In the genomic region with DNA sequence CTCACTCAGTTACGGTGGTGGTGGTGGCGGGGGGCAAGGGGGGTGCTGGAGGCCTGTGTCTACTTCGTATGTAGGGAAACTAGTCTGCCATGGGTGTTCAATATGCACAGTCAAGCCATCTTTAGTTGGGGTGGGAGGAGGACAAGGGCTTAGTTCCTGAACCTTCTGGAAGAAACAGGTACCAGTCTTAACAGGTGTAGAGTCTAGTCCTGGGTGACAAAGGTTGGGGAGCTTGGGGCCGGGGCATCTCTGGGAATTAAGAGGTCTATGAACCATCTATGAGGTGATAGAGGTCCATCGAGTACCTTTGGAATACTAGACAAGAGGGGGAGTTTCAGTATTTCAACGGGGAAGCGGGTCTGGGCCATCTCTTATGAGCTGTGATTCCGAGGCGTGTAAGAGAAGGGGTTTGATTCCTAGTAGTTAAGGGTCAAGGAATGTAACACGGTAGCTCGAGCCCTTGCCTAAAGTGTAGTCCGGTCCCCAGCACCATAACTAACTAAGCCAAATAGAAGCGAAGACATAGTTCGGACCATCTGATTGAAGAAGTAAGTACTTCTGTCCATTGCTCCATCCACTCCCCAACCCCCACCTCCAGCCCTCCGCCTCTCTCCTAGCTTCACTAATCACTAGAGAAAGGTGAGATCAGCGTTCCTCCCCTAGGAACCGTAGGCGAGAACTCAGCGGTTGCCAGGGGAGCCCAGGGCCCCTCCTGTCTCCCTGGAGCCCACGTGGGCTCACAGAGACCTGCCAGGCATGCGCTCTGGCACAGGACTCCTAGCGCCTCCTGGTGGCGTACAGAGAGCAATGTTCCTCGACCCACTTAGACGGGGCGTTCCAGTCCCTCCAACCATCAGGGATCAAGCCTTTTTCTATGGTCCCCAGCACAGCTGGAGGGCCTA, we compare ENCODE assay signal across 8 mouse cellular contexts. TPM values are rescaled to one million over a fixed set of nuclear protein-coding genes. Genes with fewer than 3 reads are reported as not detected.
DNase-seq lines count a peak whose midpoint lies in the region; ATAC-seq and TF ChIP-seq lines count a peak whose summit lies in the region.

No protein-coding gene starts in this region.

- no peak for TF ChIP-seq POLR2A in thymus, adult 2 months (IDR thresholded peaks at IDR 0.05; ENCODE audit: control insufficient read depth, extremely low read depth, insufficient read depth, low read length, poor library complexity)

- 26% methylated on average over 26 of the region's 26 CpGs for WGBS in thymus, adult 2 months
- 17% methylated on average over 26 of the region's 26 CpGs for WGBS in kidney, postnatal 0 days
- 17% methylated on average over 26 of the region's 26 CpGs for WGBS in liver, embryonic 13.5 days (ENCODE audit: insufficient replicate concordance)

- peak; percentile 90 for TF ChIP-seq CTCF in thymus, adult 2 months (IDR thresholded peaks at IDR 0.05; ENCODE audit: borderline replicate concordance, control insufficient read depth, extremely low read depth, insufficient read depth, low read length, poor library complexity)
- peak; percentile 78 for TF ChIP-seq CTCF in kidney, postnatal 0 days (IDR thresholded peaks at IDR 0.05; ENCODE audit: low read depth)

- no peak overlapping the region for H3K4me3 ChIP-seq in thymus, adult 2 months (ENCODE audit: control insufficient read depth, insufficient read depth, low read length)
- 0 out of 2 replicates have a peak overlapping the region, but pooled peaks have one; percentile 45 for H3K4me3 ChIP-seq in kidney, postnatal 0 days (replicated peaks; ENCODE audit: low read depth, low read length)
- 0 out of 2 replicates have a peak overlapping the region, but pooled peaks have one; percentile 47 for H3K4me3 ChIP-seq in liver, embryonic 13.5 days (replicated peaks)

- DNase-seq in thymus, adult 2 months: peak; percentile 21
- DNase-seq in thymus, adult 18-20 months: no peak
- DNase-seq in cerebellum, adult 9-11 months: peak; percentile 76
- peak; percentile 39 to 49 for DNase-seq in frontal cortex, postnatal 25 days (ENCODE audit: low spot score in 2 of 2)
- peak; percentile 81 for DNase-seq in kidney, postnatal 0 days (ENCODE audit: low spot score)
- DNase-seq in liver, embryonic 13.5 days: peak; percentile 38
- DNase-seq in natural killer cell, adult 2 months (ENCODE audit: low spot score in 2 of 2): peak; percentile 19 to 46
- peak; percentile 23 for DNase-seq in thymus, postnatal 25 days

- peak; percentile 76 for ATAC-seq in kidney, postnatal 0 days (replicated peaks; ENCODE audit: low FRiP score, low read depth)
- ATAC-seq in liver, embryonic 13.5 days (ENCODE audit: low read depth): peak; percentile 43; the same call in 1 of the 2 replicates

- no peak overlapping the region for H3K4me2 ChIP-seq in kidney, postnatal 0 days (ENCODE audit: low read length)
- H3K4me2 ChIP-seq in liver, embryonic 13.5 days: no peak overlapping the region

- H3K9me3 ChIP-seq in kidney, postnatal 0 days (replicated peaks; ENCODE audit: low read length): no peaks in the 10 kb centered on the region
- H3K9me3 ChIP-seq in liver, embryonic 13.5 days (replicated peaks): no peaks in the 10 kb centered on the region

- no peak overlapping the region for H3K9ac ChIP-seq in kidney, postnatal 0 days (ENCODE audit: low read depth, low read length)
- H3K9ac ChIP-seq in liver, embryonic 13.5 days: no peak overlapping the region

- no peak overlapping the region for H3K27ac ChIP-seq in thymus, adult 2 months (ENCODE audit: control insufficient read depth, insufficient read depth, low read length)
- no peak overlapping the region for H3K27ac ChIP-seq in kidney, postnatal 0 days
- H3K27ac ChIP-seq in liver, embryonic 13.5 days: no peak overlapping the region

- H3K4me1 ChIP-seq in thymus, adult 2 months (replicated peaks; ENCODE audit: control insufficient read depth, insufficient read depth, low read length): 0 out of 2 replicates have a peak, but pooled peaks cover 2% of the 10 kb centered on the region
- H3K4me1 ChIP-seq in kidney, postnatal 0 days (replicated peaks; ENCODE audit: insufficient read depth, low read length): no peaks in the 10 kb centered on the region; the same call in 1 of the 2 replicates
- H3K4me1 ChIP-seq in liver, embryonic 13.5 days (replicated peaks): peaks cover 3% of the 10 kb centered on the region

- H3K36me3 ChIP-seq in thymus, adult 2 months (ENCODE audit: control insufficient read depth, insufficient read depth, low read length): no peaks in the 10 kb centered on the region
- H3K36me3 ChIP-seq in kidney, postnatal 0 days (ENCODE audit: insufficient read depth, low read length): no peaks in the 10 kb centered on the region
- no peaks in the 10 kb centered on the region for H3K36me3 ChIP-seq in liver, embryonic 13.5 days

- peaks cover 15% of the 10 kb centered on the region; the same call in 1 of the 2 replicates for H3K27me3 ChIP-seq in thymus, adult 2 months (ENCODE audit: control insufficient read depth, insufficient read depth, low read length)
- peaks cover 42% of the 10 kb centered on the region for H3K27me3 ChIP-seq in kidney, postnatal 0 days (ENCODE audit: insufficient read depth, low read length)
- peaks cover 95% of the 10 kb centered on the region for H3K27me3 ChIP-seq in liver, embryonic 13.5 days

RNA-seq across cellular contexts. Expression of a gene that starts 40.1 kb away (rescaled TPM):
- polyA plus RNA-seq in thymus, adult 2 months (2012; rRNA removed): not detected in 2 replicates
- polyA plus RNA-seq in kidney, postnatal 0 days (2015; fragmentation: Nextera tagmentation; extraction: Ambion mirVana): 0.57 TPM in 1 of 2 replicates, not detected in the other
- 0.50 TPM in 1 of 2 replicates, not detected in the other for polyA plus RNA-seq in liver, embryonic 13.5 days (2015; fragmentation: Nextera tagmentation; extraction: Ambion mirVana)

RNA-seq across cellular contexts. Expression of a gene that starts 41.5 kb away (rescaled TPM):
- 203 and 206 TPM in 2 replicates for polyA plus RNA-seq in thymus, adult 2 months (2012; rRNA removed)
- 34.1 and 40.2 TPM in 2 replicates for polyA plus RNA-seq in kidney, postnatal 0 days (2015; fragmentation: Nextera tagmentation; extraction: Ambion mirVana)
- polyA plus RNA-seq in liver, embryonic 13.5 days (2015; fragmentation: Nextera tagmentation; extraction: Ambion mirVana): 23.1 and 25.0 TPM in 2 replicates

RNA-seq across cellular contexts. Expression of a gene that starts 50.2 kb away (rescaled TPM):
- polyA plus RNA-seq in thymus, adult 2 months (2012; rRNA removed): 0.13 TPM in 2 replicates
- polyA plus RNA-seq in kidney, postnatal 0 days (2015; fragmentation: Nextera tagmentation; extraction: Ambion mirVana): 0.17 and 0.28 TPM in 2 replicates
- 0.07 and 0.10 TPM in 2 replicates for polyA plus RNA-seq in liver, embryonic 13.5 days (2015; fragmentation: Nextera tagmentation; extraction: Ambion mirVana)

RNA-seq across cellular contexts. Expression of a gene that starts 50.5 kb away (rescaled TPM):
- 40.9 and 50.8 TPM in 2 replicates for polyA plus RNA-seq in thymus, adult 2 months (2012; rRNA removed)
- 33.4 and 40.1 TPM in 2 replicates for polyA plus RNA-seq in kidney, postnatal 0 days (2015; fragmentation: Nextera tagmentation; extraction: Ambion mirVana)
- polyA plus RNA-seq in liver, embryonic 13.5 days (2015; fragmentation: Nextera tagmentation; extraction: Ambion mirVana): 831 and 956 TPM in 2 replicates

RNA-seq across cellular contexts. Expression of a gene that starts 59.8 kb away (rescaled TPM):
- polyA plus RNA-seq in thymus, adult 2 months (2012; rRNA removed): 48.3 and 77.5 TPM in 2 replicates
- 41.7 and 43.8 TPM in 2 replicates for polyA plus RNA-seq in kidney, postnatal 0 days (2015; fragmentation: Nextera tagmentation; extraction: Ambion mirVana)
- 3.6 and 3.9 TPM in 2 replicates for polyA plus RNA-seq in liver, embryonic 13.5 days (2015; fragmentation: Nextera tagmentation; extraction: Ambion mirVana)

Comparison
In these comparisons a context has a peak if more than half of its experiments do, and no peak if none do; other contexts are left out.
1. DNase-seq: peak in thymus, adult 2 months (single experiment), cerebellum, adult 9-11 months (single experiment), frontal cortex, postnatal 25 days (2 of 2), kidney, postnatal 0 days (single experiment), liver, embryonic 13.5 days (single experiment), natural killer cell, adult 2 months (2 of 2) and thymus, postnatal 25 days (single experiment); none in thymus, adult 18-20 months (0 of 2).